Mouse (Mus musculus): ENCODE results near the gene Zfp511.

DNA sequence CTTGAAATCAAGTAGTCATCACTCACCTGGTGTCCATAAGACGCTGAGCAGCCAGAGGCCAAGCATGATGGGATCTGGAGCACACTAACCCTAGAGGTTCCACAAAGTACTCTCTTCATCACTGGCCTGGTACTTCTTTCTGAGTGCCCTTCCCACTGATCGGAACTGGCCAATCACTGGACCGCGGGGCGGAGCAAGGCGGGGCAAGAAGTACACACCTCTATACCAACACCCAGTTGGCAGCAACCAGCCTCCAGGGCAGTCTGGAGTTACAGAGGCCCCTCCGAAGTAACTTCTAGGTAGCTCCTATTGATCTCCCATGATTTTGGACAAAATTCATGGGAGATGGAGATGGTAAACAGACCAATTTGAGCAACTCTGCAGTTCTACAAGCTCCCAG is 43.8 kb upstream of the Zfp511 start, which contains the start of gene Adam8:
- TF ChIP-seq GATA1 (IDR thresholded peaks at IDR 0.05; ENCODE audit: low read length) (no peak), TAL1 (IDR thresholded peaks at IDR 0.05; ENCODE audit: low read length) (no peak)

Measured in erythroblast, embryonic 14.5 days (primary cell).